ENCODE assay signal across 20 mouse cellular contexts in genomic region chr12:29642915-29643314, GRCm38 (mm10).
A peak's percentile ranks its signal among the peaks of the same experiment; 100 is the strongest.
DNase-seq lines count a peak whose midpoint lies in the region; ATAC-seq and TF ChIP-seq lines count a peak whose summit lies in the region.
"Had no signal": no experiment of that assay in that cellular context is flagged by ENCODE, and none has a peak within 500 bp of the region (broad histone marks: within the 10 kb centered on the region; RNA-seq: fewer than 3 reads in every experiment).

No protein-coding gene starts in this region.

- DNase-seq in brain, embryonic 14.5 days (ENCODE audit: low read depth) = peak; percentile 89
- DNase-seq in forebrain, embryonic 11.5 days (ENCODE audit: low spot score) = peak; percentile 54
- peak; percentile 60 for DNase-seq in midbrain, embryonic 14.5 days
- DNase-seq in urinary bladder, adult 2 months (ENCODE audit: low spot score) = no peak
- DNase-seq in urinary bladder, postnatal 25 days (ENCODE audit: low spot score) = no peak
- no peak for DNase-seq in spleen, adult 12 weeks (ENCODE audit: low spot score)
- no peak for DNase-seq in spleen, postnatal 14 days (ENCODE audit: low spot score in 2 of 2)
- DNase-seq: adrenal gland, adult 8-10 months; cerebellum, adult 18-20 months; gastrocnemius, postnatal 14 days; heart, postnatal 4 days; kidney, adult 2 months; kidney, postnatal 4 days; liver, postnatal 0 days; right cerebral cortex, postnatal 25 days; thymus, postnatal 14 days had no signal

- no peaks in the 10 kb centered on the region for H3K9me3 ChIP-seq in forebrain, embryonic 11.5 days (ENCODE audit: control insufficient read depth, low read length)
- no peaks in the 10 kb centered on the region for H3K9me3 ChIP-seq in hindbrain, embryonic 13.5 days
- no peaks in the 10 kb centered on the region for H3K9me3 ChIP-seq in midbrain, embryonic 14.5 days (ENCODE audit: control insufficient read depth, low read length)
- H3K9me3 ChIP-seq: embryonic facial prominence, embryonic 13.5 days; heart, embryonic 12.5 days had no signal

- no peak overlapping the region for H3K4me3 ChIP-seq in forebrain, embryonic 11.5 days (ENCODE audit: low read depth, low read length)
- no peak overlapping the region for H3K4me3 ChIP-seq in hindbrain, embryonic 13.5 days
- H3K4me3 ChIP-seq in midbrain, embryonic 14.5 days (replicated peaks; ENCODE audit: low read depth, low read length) = no peak overlapping the region
- H3K4me3 ChIP-seq: embryonic facial prominence, embryonic 13.5 days; heart, embryonic 12.5 days had no signal

- 6% methylated on average over 4 of the region's 4 CpGs for WGBS in forebrain, embryonic 11.5 days
- 19% methylated on average over 4 of the region's 4 CpGs for WGBS in hindbrain, embryonic 13.5 days
- WGBS in midbrain, embryonic 14.5 days = 6% methylated on average over 4 of the region's 4 CpGs

- ATAC-seq in forebrain, embryonic 11.5 days (replicated peaks; ENCODE audit: low FRiP score) = peak; percentile 64
- peak; percentile 62 for ATAC-seq in hindbrain, embryonic 13.5 days (ENCODE audit: low FRiP score)
- peak; percentile 61; the same call in 1 of the 2 replicates for ATAC-seq in midbrain, embryonic 14.5 days (ENCODE audit: low FRiP score, low TSS enrichment)
- ATAC-seq: liver, postnatal 0 days had no signal

- TF ChIP-seq POLR2A in brain, embryonic 14.5 days (IDR thresholded peaks at IDR 0.05; ENCODE audit: borderline replicate concordance, extremely low read depth, insufficient read depth, insufficient read length, poor library complexity, severe bottlenecking) = no peak

- H3K4me2 ChIP-seq in forebrain, embryonic 11.5 days (ENCODE audit: low read depth, low read length, severe bottlenecking) = no peak overlapping the region
- H3K4me2 ChIP-seq in hindbrain, embryonic 13.5 days = no peak overlapping the region
- H3K4me2 ChIP-seq in midbrain, embryonic 14.5 days (ENCODE audit: low read length) = no peak overlapping the region; the same call in 1 of the 2 replicates
- H3K4me2 ChIP-seq: embryonic facial prominence, embryonic 13.5 days; heart, embryonic 12.5 days had no signal

- no peaks in the 10 kb centered on the region for H3K4me1 ChIP-seq in forebrain, embryonic 11.5 days (replicated peaks; ENCODE audit: control insufficient read depth, insufficient read depth, low read length)
- peaks cover 49% of the 10 kb centered on the region for H3K4me1 ChIP-seq in hindbrain, embryonic 13.5 days (replicated peaks)
- peaks cover 17% of the 10 kb centered on the region for H3K4me1 ChIP-seq in midbrain, embryonic 14.5 days (ENCODE audit: control insufficient read depth, insufficient read depth, low read length)
- H3K4me1 ChIP-seq: embryonic facial prominence, embryonic 13.5 days; heart, embryonic 12.5 days had no signal

- H3K27ac ChIP-seq in forebrain, embryonic 11.5 days (ENCODE audit: low read depth, low read length) = 0 out of 2 replicates have a peak overlapping the region, but pooled peaks have one; percentile 53
- peak overlapping the region; percentile 93 for H3K27ac ChIP-seq in hindbrain, embryonic 13.5 days
- peak overlapping the region; percentile 86 for H3K27ac ChIP-seq in midbrain, embryonic 14.5 days (replicated peaks; ENCODE audit: low read depth, low read length)
- H3K27ac ChIP-seq: embryonic facial prominence, embryonic 13.5 days had no signal

- no peaks in the 10 kb centered on the region for H3K36me3 ChIP-seq in forebrain, embryonic 11.5 days (ENCODE audit: control insufficient read depth, insufficient read depth, low read length)
- H3K36me3 ChIP-seq in hindbrain, embryonic 13.5 days = peaks cover 19% of the 10 kb centered on the region
- H3K36me3 ChIP-seq in midbrain, embryonic 14.5 days (ENCODE audit: control insufficient read depth, insufficient read depth, low read length) = peaks cover 9% of the 10 kb centered on the region; the same call in 1 of the 2 replicates
- H3K36me3 ChIP-seq: embryonic facial prominence, embryonic 13.5 days; G1E; heart, embryonic 12.5 days had no signal

- no peak overlapping the region for H3K9ac ChIP-seq in forebrain, embryonic 11.5 days (ENCODE audit: low read length)
- no peak overlapping the region for H3K9ac ChIP-seq in hindbrain, embryonic 13.5 days
- H3K9ac ChIP-seq in midbrain, embryonic 14.5 days (replicated peaks; ENCODE audit: low read length) = no peak overlapping the region
- H3K9ac ChIP-seq: embryonic facial prominence, embryonic 13.5 days; heart, embryonic 12.5 days; liver, postnatal 0 days had no signal

- TF ChIP-seq CTCF in brain, embryonic 14.5 days (IDR thresholded peaks at IDR 0.05; ENCODE audit: borderline replicate concordance, extremely low read depth, insufficient read depth, insufficient read length) = no peak

- H3K27me3 ChIP-seq in forebrain, embryonic 11.5 days (ENCODE audit: control insufficient read depth, insufficient read depth, low read length) = no peaks in the 10 kb centered on the region
- H3K27me3 ChIP-seq in hindbrain, embryonic 13.5 days = no peaks in the 10 kb centered on the region
- H3K27me3 ChIP-seq in midbrain, embryonic 14.5 days (ENCODE audit: control insufficient read depth, insufficient read depth, low read length) = no peaks in the 10 kb centered on the region
- H3K27me3 ChIP-seq: embryonic facial prominence, embryonic 13.5 days; heart, embryonic 12.5 days had no signal

Comparison
In these comparisons a context has a peak if more than half of its experiments do, and no peak if none do; other contexts are left out.
1. DNase-seq: peak in brain, embryonic 14.5 days (single experiment), forebrain, embryonic 11.5 days (single experiment) and midbrain, embryonic 14.5 days (single experiment); none in urinary bladder, adult 2 months (single experiment), urinary bladder, postnatal 25 days (single experiment), spleen, adult 12 weeks (single experiment) and spleen, postnatal 14 days (0 of 2).
2. Peak in every context shown above with its lines, with median percentiles within 50 percentile points of each other: ATAC-seq and H3K27ac ChIP-seq.